ENCODE assay signal across 9 mouse cellular contexts in genomic region chr8:83449960-83450359, GRCm38 (mm10). TPM values are rescaled to one million over a fixed set of nuclear protein-coding genes. Genes with fewer than 3 reads are reported as not detected.
A peak's percentile ranks its signal among the peaks of the same experiment; 100 is the strongest.
DNase-seq lines count a peak whose midpoint lies in the region; ATAC-seq and TF ChIP-seq lines count a peak whose summit lies in the region.
"Had no signal": no experiment of that assay in that cellular context is flagged by ENCODE, and none has a peak within 500 bp of the region (broad histone marks: within the 10 kb centered on the region; RNA-seq: fewer than 3 reads in every experiment).

No protein-coding gene starts in this region.

- H3K27ac ChIP-seq in kidney, adult 2 months (ENCODE audit: insufficient read depth, low read depth, low read length), result no peak overlapping the region
- H3K27ac ChIP-seq in kidney, embryonic 16.5 days (ENCODE audit: low read length), result no peak overlapping the region
- H3K27ac ChIP-seq in liver, embryonic 14.5 days, result no peak overlapping the region
- H3K27ac ChIP-seq: limb, embryonic 12.5 days had no signal

- no peaks in the 10 kb centered on the region for H3K4me1 ChIP-seq in kidney, adult 2 months (ENCODE audit: control insufficient read depth, insufficient read depth, low read length)
- H3K4me1 ChIP-seq in kidney, embryonic 16.5 days (ENCODE audit: insufficient read depth, low read length), result no peaks in the 10 kb centered on the region
- H3K4me1 ChIP-seq in liver, embryonic 14.5 days (replicated peaks; ENCODE audit: control insufficient read depth in 2 of 2, insufficient read depth in 2 of 2, low read length in 1 of 2), result peaks cover 0 to 2% of the 10 kb centered on the region in 2 experiments; a peak in 1 of 4 replicates
- H3K4me1 ChIP-seq: limb, embryonic 12.5 days had no signal

- peak; percentile 32 for DNase-seq in kidney, adult 2 months
- DNase-seq in A20 (ENCODE audit: low read depth, low spot score), result peak; percentile 44
- peak; percentile 91 for DNase-seq in NIH3T3 (ENCODE audit: low read depth)
- DNase-seq in liver, embryonic 14.5 days (ENCODE audit: low read depth in 3 of 3, low spot score in 3 of 3), result peak in 1 of 3 experiments; percentile 22
- no peak for DNase-seq in left cerebral cortex, postnatal 36 days (ENCODE audit: low spot score in 2 of 2)
- DNase-seq in urinary bladder, postnatal 10 days (ENCODE audit: low spot score), result no peak
- DNase-seq in adrenal gland, adult 2 months, result no peak

- no peak overlapping the region for H3K4me3 ChIP-seq in kidney, adult 2 months (ENCODE audit: insufficient read depth, low read depth, low read length)
- H3K4me3 ChIP-seq in kidney, embryonic 16.5 days (ENCODE audit: low read length), result no peak overlapping the region
- H3K4me3 ChIP-seq in liver, embryonic 14.5 days (ENCODE audit: insufficient read depth in 1 of 2, low read depth in 2 of 2, low read length in 2 of 2), result no peak overlapping the region
- H3K4me3 ChIP-seq: limb, embryonic 12.5 days had no signal

- no peak for TF ChIP-seq POLR2A in kidney, adult 2 months (IDR thresholded peaks at IDR 0.05; ENCODE audit: low read depth, low read length)

- H3K9me3 ChIP-seq in kidney, embryonic 16.5 days (ENCODE audit: low read length), result no peaks in the 10 kb centered on the region
- H3K9me3 ChIP-seq in liver, embryonic 14.5 days (ENCODE audit: control insufficient read depth, low read length), result no peaks in the 10 kb centered on the region
- H3K9me3 ChIP-seq: limb, embryonic 12.5 days had no signal

- TF ChIP-seq EP300 in liver, embryonic 14.5 days (IDR thresholded peaks at IDR 0.05; ENCODE audit: low read depth), result no peak

- no peaks in the 10 kb centered on the region for H3K36me3 ChIP-seq in kidney, adult 2 months (ENCODE audit: control insufficient read depth, insufficient read depth, low read length)
- H3K36me3 ChIP-seq in kidney, embryonic 16.5 days (ENCODE audit: insufficient read depth, low read length), result no peaks in the 10 kb centered on the region
- no peaks in the 10 kb centered on the region for H3K36me3 ChIP-seq in liver, embryonic 14.5 days (replicated peaks; ENCODE audit: control insufficient read depth, insufficient read depth, low read depth)
- H3K36me3 ChIP-seq: limb, embryonic 12.5 days had no signal

- peak; percentile 36 for TF ChIP-seq CTCF in kidney, adult 2 months (conservative IDR thresholded peaks at IDR 0.05; ENCODE audit: insufficient read depth, insufficient read length, low read depth, low read length)
- TF ChIP-seq CTCF in liver, embryonic 14.5 days (IDR thresholded peaks at IDR 0.05; ENCODE audit: low read depth), result peak; percentile 61

- no peak overlapping the region for H3K4me2 ChIP-seq in kidney, embryonic 16.5 days (replicated peaks; ENCODE audit: low read depth, low read length)
- no peak overlapping the region for H3K4me2 ChIP-seq in liver, embryonic 14.5 days (ENCODE audit: low read depth)
- H3K4me2 ChIP-seq: limb, embryonic 12.5 days had no signal

- ATAC-seq in kidney, embryonic 16.5 days (ENCODE audit: low FRiP score, low TSS enrichment), result no peak
- ATAC-seq in liver, embryonic 14.5 days (ENCODE audit: insufficient read depth), result peak; percentile 23; the same call in 1 of the 2 replicates

- no peak overlapping the region for H3K9ac ChIP-seq in kidney, embryonic 16.5 days (replicated peaks; ENCODE audit: low read length)
- no peak overlapping the region for H3K9ac ChIP-seq in liver, embryonic 14.5 days (replicated peaks)
- H3K9ac ChIP-seq: limb, embryonic 12.5 days had no signal

- intact Hi-C loops in left cerebral cortex, postnatal 36 days (cut with DNase I), result loop anchor here (5.0 to 10.0 kb wide), 3 partner anchors 115 to 348 kb away; partner anchors contain the start of genes Dnajb1, Ndufb7 and Tecr

- 76% methylated on average over 1 of the region's 1 CpGs for WGBS in kidney, adult 2 months
- 69% methylated on average over 1 of the region's 1 CpGs for WGBS in kidney, embryonic 16.5 days
- WGBS in liver, embryonic 14.5 days (ENCODE audit: insufficient replicate concordance), result 62% methylated on average over 1 of the region's 1 CpGs

- H3K27me3 ChIP-seq in kidney, adult 2 months (replicated peaks; ENCODE audit: control insufficient read depth, insufficient read depth, low read length), result no peaks in the 10 kb centered on the region
- no peaks in the 10 kb centered on the region for H3K27me3 ChIP-seq in kidney, embryonic 16.5 days (ENCODE audit: insufficient read depth, low read length)
- H3K27me3 ChIP-seq in liver, embryonic 14.5 days (ENCODE audit: control insufficient read depth, insufficient read depth, low read length), result no peaks in the 10 kb centered on the region
- H3K27me3 ChIP-seq: limb, embryonic 12.5 days had no signal

RNA-seq across cellular contexts. Expression of gene Scoc, which starts 8.2 kb away (rescaled TPM):
- 15.9 and 24.5 TPM in 2 replicates for polyA plus RNA-seq in kidney, adult 2 months (2012; rRNA removed)
- polyA plus RNA-seq in kidney, embryonic 16.5 days (2015; fragmentation: Nextera tagmentation; extraction: Ambion mirVana), result 104 and 112 TPM in 2 replicates
- 23.6 and 40.3 TPM in 2 replicates for polyA plus RNA-seq in liver, embryonic 14.5 days (2012; rRNA removed)
- 65.5 and 72.5 TPM in 2 replicates for polyA plus RNA-seq in liver, embryonic 14.5 days (2014; fragmentation: Nextera tagmentation; extraction: Ambion mirVana)
- 100 to 1,000 TPM; 207 to 231 TPM for total RNA-seq in left cerebral cortex, postnatal 36 days (2021)
- total RNA-seq in adrenal gland, adult 2 months (2021), result 10 to 100 TPM; 73.5 to 82.5 TPM
- 0.93 and 1.2 TPM in 2 replicates for polyA plus RNA-seq in adrenal gland, adult 2 months (2012; rRNA removed)

Comparison
In these comparisons a context has a peak if more than half of its experiments do, and no peak if none do; other contexts are left out.
1. DNase-seq: peak in kidney, adult 2 months (single experiment), A20 (single experiment) and NIH3T3 (single experiment); none in left cerebral cortex, postnatal 36 days (0 of 2), urinary bladder, postnatal 10 days (single experiment) and adrenal gland, adult 2 months (single experiment).